Mouse (Mus musculus): ENCODE measurements around the gene Thyn1. TPM values are rescaled to one million over a fixed set of nuclear protein-coding genes. Genes with fewer than 3 reads are reported as not detected.

The Thyn1 gene
- total and polyA plus RNA-seq, 2 experiments from 2014 or later, result 68.6 to 140 TPM

- peaks cover 51% of the 10 kb centered on the region for H3K36me3 ChIP-seq (ENCODE audit: insufficient read depth, low read length)
- H3K4me3 ChIP-seq (ENCODE audit: low read depth, low read length), result no peak overlapping the region
- no peak overlapping the region for H3K9ac ChIP-seq (replicated peaks; ENCODE audit: low read length, poor library complexity, severe bottlenecking)
- H3K4me1 ChIP-seq (ENCODE audit: insufficient read depth, low read length), result peaks cover 5% of the 10 kb centered on the region; the same call in 1 of the 2 replicates
- H3K27ac ChIP-seq (ENCODE audit: low read depth, low read length), result no peak overlapping the region
- no peak for ATAC-seq (ENCODE audit: low FRiP score)
- WGBS, result 78% methylated on average over 3 of the region's 3 CpGs
- no peaks in the 10 kb centered on the region for H3K27me3 ChIP-seq (ENCODE audit: insufficient read depth, low read length)
- no peak overlapping the region for H3K4me2 ChIP-seq (ENCODE audit: low read depth, low read length, poor library complexity, severe bottlenecking)
- no peaks in the 10 kb centered on the region for H3K9me3 ChIP-seq (ENCODE audit: low read length)
- DNase-seq (ENCODE audit: low spot score), result no peak
- TF ChIP-seq CTCF (IDR thresholded peaks at IDR 0.05), result no peak
Observed at GRCm38 (mm10) chr9:27005231-27005630, 5.7 kb downstream of the Thyn1 start.

GRCm38 (mm10) chr9:27005933-27006332, 6.4 kb downstream of the Thyn1 start:
- Histone ChIP-seq H3K9me3 (ENCODE audit: low read length) (no peaks in the 10 kb centered on the region), H3K27me3 (ENCODE audit: insufficient read depth, low read length) (no peaks in the 10 kb centered on the region), H3K9ac (replicated peaks; ENCODE audit: low read length, poor library complexity, severe bottlenecking) (no peak overlapping the region), H3K4me2 (ENCODE audit: low read depth, low read length, poor library complexity, severe bottlenecking) (no peak overlapping the region), H3K4me3 (ENCODE audit: low read depth, low read length) (no peak overlapping the region), H3K27ac (ENCODE audit: low read depth, low read length) (no peak overlapping the region), H3K4me1 (ENCODE audit: insufficient read depth, low read length) (peaks cover 3% of the 10 kb centered on the region; the same call in 1 of the 2 replicates), H3K36me3 (ENCODE audit: insufficient read depth, low read length) (peaks cover 55% of the 10 kb centered on the region)
- DNase-seq (ENCODE audit: low spot score) (no peak), ATAC-seq (ENCODE audit: low FRiP score) (no peak)
- TF ChIP-seq CTCF (IDR thresholded peaks at IDR 0.05), result no peak
- WGBS, result 68% methylated on average over 1 of the region's 1 CpGs

- 89% methylated on average over 5 of the region's 5 CpGs for WGBS
- no peaks in the 10 kb centered on the region for H3K4me1 ChIP-seq (ENCODE audit: insufficient read depth, low read length)
- no peaks in the 10 kb centered on the region for H3K27me3 ChIP-seq (ENCODE audit: insufficient read depth, low read length)
- peaks cover 64% of the 10 kb centered on the region for H3K36me3 ChIP-seq (ENCODE audit: insufficient read depth, low read length)
- TF ChIP-seq CTCF (IDR thresholded peaks at IDR 0.05), result no peak
- DNase-seq (ENCODE audit: low spot score) (no peak), ATAC-seq (ENCODE audit: low FRiP score) (no peak)
- no peak overlapping the region for H3K4me3 ChIP-seq (ENCODE audit: low read depth, low read length)
- H3K9ac ChIP-seq (replicated peaks; ENCODE audit: low read length, poor library complexity, severe bottlenecking), result no peak overlapping the region
- no peak overlapping the region for H3K27ac ChIP-seq (ENCODE audit: low read depth, low read length)
- H3K9me3 ChIP-seq (ENCODE audit: low read length), result no peaks in the 10 kb centered on the region
- no peak overlapping the region for H3K4me2 ChIP-seq (ENCODE audit: low read depth, low read length, poor library complexity, severe bottlenecking)
Observed at GRCm38 (mm10) chr9:27006866-27007265, 7.4 kb downstream of the Thyn1 start.

- ATAC-seq (ENCODE audit: low FRiP score) (no peak), DNase-seq (ENCODE audit: low spot score) (no peak)
- WGBS, result 90% methylated on average over 5 of the region's 5 CpGs
- Histone ChIP-seq H3K4me3 (ENCODE audit: low read depth, low read length) (no peak overlapping the region), H3K27ac (ENCODE audit: low read depth, low read length) (no peak overlapping the region), H3K4me2 (ENCODE audit: low read depth, low read length, poor library complexity, severe bottlenecking) (no peak overlapping the region), H3K9me3 (ENCODE audit: low read length) (no peaks in the 10 kb centered on the region), H3K36me3 (ENCODE audit: insufficient read depth, low read length) (peaks cover 78% of the 10 kb centered on the region), H3K4me1 (ENCODE audit: insufficient read depth, low read length) (no peaks in the 10 kb centered on the region), H3K27me3 (ENCODE audit: insufficient read depth, low read length) (no peaks in the 10 kb centered on the region), H3K9ac (replicated peaks; ENCODE audit: low read length, poor library complexity, severe bottlenecking) (no peak overlapping the region)
- TF ChIP-seq CTCF (IDR thresholded peaks at IDR 0.05), result no peak
Observed at GRCm38 (mm10) chr9:27009231-27009630, 9.7 kb downstream of the Thyn1 start.

GRCm38 (mm10) chr9:27011572-27011971, 12.1 kb downstream of the Thyn1 start:
- TF ChIP-seq CTCF (IDR thresholded peaks at IDR 0.05), result no peak
- Histone ChIP-seq H3K9ac (replicated peaks; ENCODE audit: low read length, poor library complexity, severe bottlenecking) (no peak overlapping the region), H3K4me3 (ENCODE audit: low read depth, low read length) (no peak overlapping the region), H3K9me3 (ENCODE audit: low read length) (no peaks in the 10 kb centered on the region), H3K27me3 (ENCODE audit: insufficient read depth, low read length) (no peaks in the 10 kb centered on the region), H3K4me1 (ENCODE audit: insufficient read depth, low read length) (no peaks in the 10 kb centered on the region), H3K27ac (ENCODE audit: low read depth, low read length) (no peak overlapping the region), H3K36me3 (ENCODE audit: insufficient read depth, low read length) (peaks cover 81% of the 10 kb centered on the region), H3K4me2 (ENCODE audit: low read depth, low read length, poor library complexity, severe bottlenecking) (no peak overlapping the region)
- WGBS, result 86% methylated on average over 4 of the region's 4 CpGs
- ATAC-seq (ENCODE audit: low FRiP score), result no peak
- no peak for DNase-seq (ENCODE audit: low spot score)

- Histone ChIP-seq H3K36me3 (ENCODE audit: insufficient read depth, low read length) (peaks cover 36% of the 10 kb centered on the region), H3K27me3 (ENCODE audit: insufficient read depth, low read length) (no peaks in the 10 kb centered on the region), H3K4me1 (ENCODE audit: insufficient read depth, low read length) (no peaks in the 10 kb centered on the region), H3K4me2 (ENCODE audit: low read depth, low read length, poor library complexity, severe bottlenecking) (no peak overlapping the region), H3K9me3 (ENCODE audit: low read length) (no peaks in the 10 kb centered on the region), H3K9ac (replicated peaks; ENCODE audit: low read length, poor library complexity, severe bottlenecking) (no peak overlapping the region), H3K27ac (ENCODE audit: low read depth, low read length) (no peak overlapping the region), H3K4me3 (ENCODE audit: low read depth, low read length) (no peak overlapping the region)
- WGBS, result 95% methylated on average over 10 of the region's 10 CpGs
- ATAC-seq (ENCODE audit: low FRiP score) (no peak), DNase-seq (ENCODE audit: low spot score) (no peak)
- no peak for TF ChIP-seq CTCF (IDR thresholded peaks at IDR 0.05)
Observed at GRCm38 (mm10) chr9:27018961-27019360, 19.5 kb downstream of the Thyn1 start.
